Mouse (Mus musculus): ENCODE measurements around the gene Atxn7l1. TPM values are rescaled to one million over a fixed set of nuclear protein-coding genes. Genes with fewer than 3 reads are reported as not detected.
A peak's percentile ranks its signal among the peaks of the same experiment; 100 is the strongest.

The Atxn7l1 gene
- polyA plus RNA-seq, 1 experiment from 2014 or later, result 17.0 TPM

DNA sequence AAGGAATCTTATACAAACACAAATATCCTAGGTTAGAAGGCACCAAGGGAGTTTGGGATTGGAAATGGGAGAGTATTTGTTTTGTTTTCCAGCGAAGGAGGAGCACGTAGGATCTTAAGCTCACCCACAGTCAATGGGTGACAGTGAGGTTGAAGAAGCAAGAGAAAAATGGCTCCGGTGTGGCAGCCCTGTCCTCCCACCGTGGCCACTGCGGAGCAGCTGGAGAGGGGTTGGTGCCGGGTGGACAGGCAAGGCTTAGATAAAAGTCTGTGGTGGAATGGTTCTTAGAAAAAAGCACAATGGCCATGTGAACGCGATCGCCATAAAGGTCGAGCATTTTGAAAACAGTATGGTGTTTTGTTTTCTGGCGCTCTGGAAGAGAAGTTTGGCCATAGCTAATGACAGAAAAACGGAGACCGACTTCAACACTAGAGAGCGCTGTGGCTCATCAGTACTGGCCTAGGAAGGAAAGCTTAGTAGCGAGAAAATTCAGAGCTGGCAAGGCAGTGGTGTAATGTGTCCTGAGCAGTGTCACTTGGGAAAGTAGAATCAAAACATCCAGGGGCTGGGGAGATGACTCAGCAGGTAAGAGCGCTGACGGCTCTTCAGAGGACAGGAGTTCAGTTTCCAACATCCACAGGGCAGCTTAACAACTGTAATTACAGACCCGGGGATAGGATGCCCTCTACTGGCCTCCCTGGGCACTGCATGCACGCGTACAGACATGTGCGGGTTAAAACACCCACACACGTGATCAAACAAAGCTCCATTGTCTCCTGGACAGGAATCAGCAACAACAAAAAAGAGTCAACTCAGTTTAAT lies 232.3 kb downstream of the Atxn7l1 start:
- Histone ChIP-seq H3K4me2 (peak overlapping the region; percentile 26), H3K9ac (ENCODE audit: low read length) (no peak overlapping the region), H3K4me3 (ENCODE audit: low read depth, low read length) (no peak overlapping the region; the same call in 1 of the 2 replicates), H3K27ac (ENCODE audit: low read depth, low read length) (no peak overlapping the region), H3K36me3 (ENCODE audit: control insufficient read depth, insufficient read depth, low read length) (no peaks in the 10 kb centered on the region), H3K27me3 (ENCODE audit: control insufficient read depth, insufficient read depth, low read length) (no peaks in the 10 kb centered on the region), H3K9me3 (ENCODE audit: control insufficient read depth, low read length) (no peaks in the 10 kb centered on the region), H3K4me1 (ENCODE audit: control insufficient read depth, insufficient read depth, low read length) (no peaks in the 10 kb centered on the region)
- DNase-seq (ENCODE audit: low spot score, missing footprints) (peak; percentile 99), ATAC-seq (ENCODE audit: low FRiP score) (peak; percentile 77)
- 18% methylated on average over 22 of the region's 22 CpGs for WGBS

DNA sequence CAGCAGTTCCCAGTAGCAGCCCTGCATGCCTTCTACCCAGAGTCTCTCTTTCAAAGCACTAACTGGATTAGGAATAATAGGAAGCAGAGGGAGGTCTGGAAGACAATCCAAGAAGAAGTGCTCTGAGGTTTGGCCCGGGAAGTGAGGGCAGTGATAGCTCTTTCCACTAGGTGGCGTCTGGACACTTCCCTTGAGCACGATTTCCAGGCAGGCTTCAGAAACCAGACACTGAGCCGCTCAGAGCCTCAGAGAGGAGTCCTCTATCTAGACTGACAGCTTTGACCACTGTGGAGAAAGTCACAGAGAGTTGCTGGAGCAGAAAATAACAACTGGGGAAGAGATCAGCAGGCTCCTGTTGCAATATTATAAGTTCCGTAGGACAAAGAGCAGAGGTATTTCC lies 241.3 kb downstream of the Atxn7l1 start:
- H3K9me3 ChIP-seq (ENCODE audit: control insufficient read depth, low read length), result no peaks in the 10 kb centered on the region
- no peak overlapping the region for H3K4me2 ChIP-seq
- H3K27me3 ChIP-seq (ENCODE audit: control insufficient read depth, insufficient read depth, low read length), result no peaks in the 10 kb centered on the region
- ATAC-seq (ENCODE audit: low FRiP score) (peak; percentile 82), DNase-seq (ENCODE audit: low spot score, missing footprints) (peak; percentile 96)
- H3K27ac ChIP-seq (ENCODE audit: low read depth, low read length), result no peak overlapping the region
- no peak overlapping the region for H3K9ac ChIP-seq (ENCODE audit: low read length)
- H3K4me3 ChIP-seq (ENCODE audit: low read depth, low read length), result no peak overlapping the region
- H3K4me1 ChIP-seq (ENCODE audit: control insufficient read depth, insufficient read depth, low read length), result no peaks in the 10 kb centered on the region
- H3K36me3 ChIP-seq (ENCODE audit: control insufficient read depth, insufficient read depth, low read length), result no peaks in the 10 kb centered on the region
- WGBS, result 3% methylated on average over 5 of the region's 5 CpGs

DNA sequence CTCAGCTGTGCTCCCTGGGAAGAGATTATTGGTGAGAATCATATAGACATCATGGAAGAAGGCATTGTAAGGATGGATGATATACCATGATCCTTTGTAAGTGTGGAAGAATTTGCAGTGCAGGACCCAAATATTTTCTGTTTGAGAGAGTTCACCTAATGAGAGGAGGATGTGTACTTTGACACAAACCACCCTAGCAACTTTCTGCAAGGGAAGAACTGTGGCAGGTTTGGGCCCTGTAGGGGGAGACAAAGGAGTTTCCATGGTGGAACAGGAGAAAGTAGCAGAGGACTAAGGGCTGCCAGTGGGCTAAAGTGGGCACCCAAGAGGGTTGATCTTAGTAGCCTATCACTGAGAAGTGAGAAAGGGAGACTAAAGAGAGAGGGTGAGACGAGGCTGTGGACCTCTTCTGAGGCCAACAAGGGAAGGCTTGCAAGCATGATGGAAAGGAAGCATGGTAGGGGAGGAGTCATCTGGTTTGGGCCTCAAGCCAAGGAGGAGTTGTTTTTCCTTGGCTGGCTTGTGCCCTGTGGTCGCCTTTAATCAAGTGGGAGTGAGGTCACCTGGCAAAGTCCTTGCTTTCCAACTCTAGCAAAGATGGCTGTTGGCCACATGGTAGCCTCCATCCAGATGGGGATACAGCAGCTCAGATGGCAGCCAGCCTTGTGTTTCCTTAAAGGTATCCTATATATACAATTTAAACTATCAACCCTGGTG lies 243.5 kb downstream of the Atxn7l1 start:
- no peaks in the 10 kb centered on the region for H3K27me3 ChIP-seq (ENCODE audit: control insufficient read depth, insufficient read depth, low read length)
- no peaks in the 10 kb centered on the region for H3K9me3 ChIP-seq (ENCODE audit: control insufficient read depth, low read length)
- ATAC-seq (ENCODE audit: low FRiP score) (no peak), DNase-seq (ENCODE audit: low spot score, missing footprints) (no peak)
- H3K4me1 ChIP-seq (ENCODE audit: control insufficient read depth, insufficient read depth, low read length), result peaks cover 7% of the 10 kb centered on the region; the same call in 1 of the 2 replicates
- no peak overlapping the region for H3K4me2 ChIP-seq
- 73% methylated on average over 2 of the region's 2 CpGs for WGBS
- H3K4me3 ChIP-seq (ENCODE audit: low read depth, low read length), result no peak overlapping the region
- H3K36me3 ChIP-seq (ENCODE audit: control insufficient read depth, insufficient read depth, low read length), result no peaks in the 10 kb centered on the region
- no peak overlapping the region for H3K9ac ChIP-seq (ENCODE audit: low read length)
- no peak overlapping the region for H3K27ac ChIP-seq (ENCODE audit: low read depth, low read length)

DNA sequence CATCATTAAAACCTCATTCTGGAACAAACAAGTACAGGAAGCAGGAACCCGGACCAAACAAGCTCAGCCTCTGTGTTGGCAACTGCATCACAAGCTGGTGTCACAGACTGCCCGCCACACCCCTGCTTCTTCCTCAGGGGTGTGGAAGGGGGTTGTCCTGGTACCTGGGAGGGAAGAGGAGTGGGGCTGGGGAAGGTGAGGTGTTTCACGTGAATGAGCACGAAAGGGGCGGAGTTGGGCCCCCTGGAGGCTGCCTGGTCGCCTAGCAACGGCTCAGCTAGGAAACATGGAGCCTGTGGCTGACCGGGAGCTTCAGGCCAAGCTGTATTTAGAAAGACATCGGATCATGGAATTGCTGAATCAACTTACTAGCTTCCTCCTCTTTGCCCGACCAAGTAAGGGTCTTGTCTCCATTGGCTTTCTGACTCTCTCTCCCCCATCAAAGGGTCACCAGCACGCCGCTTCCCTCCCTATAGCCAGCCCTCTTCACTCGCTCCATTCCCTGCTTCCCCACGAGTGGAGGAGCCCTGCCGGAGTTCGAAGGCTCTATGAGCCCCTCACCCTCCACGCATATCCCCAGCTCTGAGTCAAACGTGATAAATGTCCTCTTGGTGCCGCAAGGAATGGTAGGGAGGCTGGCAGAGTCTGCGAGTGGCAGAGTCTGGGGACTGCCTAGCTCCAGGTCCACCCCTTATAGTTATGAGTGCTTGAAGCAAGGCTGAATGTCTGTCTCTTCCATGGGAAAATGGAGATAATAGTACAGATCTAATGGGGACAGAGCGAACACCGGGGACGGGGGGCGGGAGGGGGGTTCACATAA lies 247.5 kb downstream of the Atxn7l1 start, which contains the start of gene Efcab10:
TSS of gene Efcab10 (plus strand) at position 51 of the 820 bp plus-strand sequence.
- Histone ChIP-seq H3K4me2 (peak within 1 kb of the TSS; percentile 53), H3K4me3 (ENCODE audit: low read depth, low read length) (peak within 1 kb of the TSS; percentile 27; the same call in 1 of the 2 replicates), H3K27ac (ENCODE audit: low read depth, low read length) (no peak within 1 kb of the TSS), H3K27me3 (ENCODE audit: control insufficient read depth, insufficient read depth, low read length) (no peaks in the 10 kb centered on the region), H3K4me1 (ENCODE audit: control insufficient read depth, insufficient read depth, low read length) (peaks cover 7% of the 10 kb centered on the region; the same call in 1 of the 2 replicates), H3K9me3 (ENCODE audit: control insufficient read depth, low read length) (no peaks in the 10 kb centered on the region), H3K9ac (ENCODE audit: low read length) (peak within 1 kb of the TSS; percentile 58), H3K36me3 (ENCODE audit: control insufficient read depth, insufficient read depth, low read length) (no peaks in the 10 kb centered on the region)
- peak; percentile 78 for ATAC-seq (ENCODE audit: low FRiP score)
- peak; percentile 91 for DNase-seq (ENCODE audit: low spot score, missing footprints)
- WGBS, result 10% methylated on average over 24 of the region's 24 CpGs

DNA sequence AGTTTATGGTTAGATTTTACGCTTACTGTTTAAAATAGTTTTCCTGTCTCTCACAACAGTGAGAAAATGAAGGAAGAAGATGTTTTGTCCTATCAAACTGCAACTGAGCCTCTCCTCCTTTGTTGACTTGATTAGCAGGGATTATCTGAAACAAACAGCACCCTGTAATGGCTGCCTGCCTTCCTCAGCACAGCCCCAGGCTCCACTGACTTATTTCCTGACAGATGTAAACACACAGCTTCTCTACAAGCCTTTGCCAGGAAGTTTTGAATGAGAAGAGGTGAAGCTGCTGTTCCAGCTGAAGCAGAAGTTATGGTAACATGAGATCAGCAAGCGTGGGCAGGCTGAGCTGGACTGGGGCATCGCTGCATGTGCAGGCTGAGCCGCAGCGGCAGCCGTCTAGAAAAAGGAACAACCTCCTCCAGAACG lies 255.8 kb downstream of the Atxn7l1 start:
- ATAC-seq (ENCODE audit: low FRiP score), result no peak
- DNase-seq (ENCODE audit: low spot score, missing footprints), result no peak
- no peak overlapping the region for H3K4me3 ChIP-seq (ENCODE audit: low read depth, low read length)

GRCm38 (mm10) chr12:33404996-33405395 lies 257.5 kb downstream of the Atxn7l1 start:
- WGBS, result 46% methylated on average over 5 of the region's 5 CpGs

More for the DNA sequence above, 255.8 kb downstream of the Atxn7l1 start:
- Histone ChIP-seq H3K36me3 (ENCODE audit: control insufficient read depth, insufficient read depth, low read length) (no peaks in the 10 kb centered on the region), H3K4me2 (no peak overlapping the region), H3K27ac (ENCODE audit: low read depth, low read length) (no peak overlapping the region), H3K4me1 (ENCODE audit: control insufficient read depth, insufficient read depth, low read length) (no peaks in the 10 kb centered on the region), H3K9ac (ENCODE audit: low read length) (no peak overlapping the region), H3K27me3 (ENCODE audit: control insufficient read depth, insufficient read depth, low read length) (no peaks in the 10 kb centered on the region), H3K9me3 (ENCODE audit: control insufficient read depth, low read length) (no peaks in the 10 kb centered on the region)
- 72% methylated on average over 7 of the region's 7 CpGs for WGBS

GRCm38 (mm10) chr12:33405398-33406026 lies 258.0 kb downstream of the Atxn7l1 start:
- no peaks in the 10 kb centered on the region for H3K36me3 ChIP-seq (ENCODE audit: control insufficient read depth, insufficient read depth, low read length)
- H3K9me3 ChIP-seq (ENCODE audit: control insufficient read depth, low read length), result no peaks in the 10 kb centered on the region
- H3K4me1 ChIP-seq (ENCODE audit: control insufficient read depth, insufficient read depth, low read length), result no peaks in the 10 kb centered on the region
- ATAC-seq (ENCODE audit: low FRiP score), result peak; percentile 69; the same call in 1 of the 2 replicates
- WGBS, result 35% methylated on average over 6 of the region's 6 CpGs
- H3K27me3 ChIP-seq (ENCODE audit: control insufficient read depth, insufficient read depth, low read length), result no peaks in the 10 kb centered on the region
- H3K27ac ChIP-seq (ENCODE audit: low read depth, low read length), result no peak overlapping the region
- DNase-seq (ENCODE audit: low spot score, missing footprints), result no peak
- H3K4me2 ChIP-seq, result no peak overlapping the region
- H3K4me3 ChIP-seq (ENCODE audit: low read depth, low read length), result no peak overlapping the region
- H3K9ac ChIP-seq (ENCODE audit: low read length), result no peak overlapping the region

More at GRCm38 (mm10) chr12:33404996-33405395, 257.5 kb downstream of the Atxn7l1 start:
- Histone ChIP-seq H3K4me1 (ENCODE audit: control insufficient read depth, insufficient read depth, low read length) (no peaks in the 10 kb centered on the region), H3K9ac (ENCODE audit: low read length) (no peak overlapping the region), H3K9me3 (ENCODE audit: control insufficient read depth, low read length) (no peaks in the 10 kb centered on the region), H3K27ac (ENCODE audit: low read depth, low read length) (no peak overlapping the region), H3K4me3 (ENCODE audit: low read depth, low read length) (no peak overlapping the region), H3K4me2 (no peak overlapping the region), H3K36me3 (ENCODE audit: control insufficient read depth, insufficient read depth, low read length) (no peaks in the 10 kb centered on the region), H3K27me3 (ENCODE audit: control insufficient read depth, insufficient read depth, low read length) (no peaks in the 10 kb centered on the region)
- DNase-seq (ENCODE audit: low spot score, missing footprints) (no peak), ATAC-seq (ENCODE audit: low FRiP score) (no peak)

GRCm38 (mm10) chr12:33411580-33412151 lies 264.2 kb downstream of the Atxn7l1 start:
- WGBS, result 58% methylated on average over 6 of the region's 6 CpGs
- H3K4me2 ChIP-seq, result no peak overlapping the region

More at GRCm38 (mm10) chr12:33411580-33412151, 264.2 kb downstream of the Atxn7l1 start:
- ATAC-seq (ENCODE audit: low FRiP score) (no peak), DNase-seq (ENCODE audit: low spot score, missing footprints) (no peak)
- Histone ChIP-seq H3K4me1 (ENCODE audit: control insufficient read depth, insufficient read depth, low read length) (no peaks in the 10 kb centered on the region), H3K9ac (ENCODE audit: low read length) (no peak overlapping the region), H3K27me3 (ENCODE audit: control insufficient read depth, insufficient read depth, low read length) (no peaks in the 10 kb centered on the region), H3K9me3 (ENCODE audit: control insufficient read depth, low read length) (no peaks in the 10 kb centered on the region), H3K36me3 (ENCODE audit: control insufficient read depth, insufficient read depth, low read length) (no peaks in the 10 kb centered on the region), H3K4me3 (ENCODE audit: low read depth, low read length) (no peak overlapping the region), H3K27ac (ENCODE audit: low read depth, low read length) (no peak overlapping the region)
